In the genomic region with DNA sequence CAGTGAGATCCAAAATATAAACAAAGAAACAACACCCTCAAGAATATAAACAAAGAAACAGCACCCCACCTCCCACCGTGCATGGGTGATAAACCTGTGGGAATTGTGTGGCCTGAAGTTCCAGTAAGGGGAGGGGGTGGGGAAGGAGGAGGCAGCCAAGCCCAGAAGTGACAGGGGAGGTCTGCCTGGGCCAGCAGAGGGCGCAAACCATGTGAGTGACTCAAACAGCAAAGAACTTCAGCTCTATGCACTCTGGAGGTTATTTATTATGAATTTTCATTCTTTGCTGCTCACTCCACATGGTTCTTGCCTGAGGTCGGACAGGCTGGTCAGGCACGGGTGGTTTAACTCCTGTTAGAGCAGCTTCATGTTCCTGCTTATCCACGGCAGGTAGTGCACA, we compare ENCODE assay signal across 9 mouse cellular contexts. TPM values are rescaled to one million over a fixed set of nuclear protein-coding genes. Genes with fewer than 3 reads are reported as not detected.
DNase-seq lines count a peak whose midpoint lies in the region; ATAC-seq and TF ChIP-seq lines count a peak whose summit lies in the region.
"Not testable (repeated sequence)": the region's sequence is repeated elsewhere in the genome, so short reads cannot be mapped to it uniquely, and the experiment has no call there.
"Had no signal": no experiment of that assay in that cellular context is flagged by ENCODE, and none has a peak within 500 bp of the region (broad histone marks: within the 10 kb centered on the region; RNA-seq: fewer than 3 reads in every experiment).

No protein-coding gene starts in this region.

- H3K4me1 ChIP-seq in ES-E14 (ENCODE audit: control insufficient read depth in 2 of 2, insufficient read depth in 2 of 2, low read length in 2 of 2, poor library complexity in 1 of 2); bone marrow, adult 2 months (ENCODE audit: control insufficient read depth, insufficient read depth, low read length); embryonic facial prominence, embryonic 14.5 days (ENCODE audit: control insufficient read depth, insufficient read depth, low read length): not testable (repeated sequence)

- H3K4me3 ChIP-seq in ES-E14 (ENCODE audit: insufficient read depth in 1 of 2, low read depth in 1 of 2, low read length in 2 of 2, poor library complexity in 1 of 2, severe bottlenecking in 1 of 2); bone marrow, adult 2 months (replicated peaks; ENCODE audit: control insufficient read depth, low read depth, low read length); embryonic facial prominence, embryonic 14.5 days (ENCODE audit: low read depth, low read length); layer of hippocampus, adult 2 months: not testable (repeated sequence)

- not testable (repeated sequence) for H3K27me3 ChIP-seq in embryonic facial prominence, embryonic 14.5 days (replicated peaks; ENCODE audit: control insufficient read depth, insufficient read depth, low read length)

- DNase-seq in ES-E14 (ENCODE audit: low read depth, low spot score): peak; percentile 55
- peak; percentile 50 for DNase-seq in embryonic facial prominence, embryonic 14.5 days (ENCODE audit: low spot score)
- DNase-seq in layer of hippocampus, adult 2 months (ENCODE audit: low spot score in 2 of 2): peak in 1 of 2 experiments; percentile 24
- peak; percentile 20 for DNase-seq in lung, postnatal 36 days
- DNase-seq in right cerebral cortex, postnatal 4 days: peak; percentile 30

- not testable (repeated sequence) for ATAC-seq in embryonic facial prominence, embryonic 14.5 days (ENCODE audit: low read depth)
- peak; percentile 58 to 73; a peak in 2 of 4 replicates for ATAC-seq in hematopoietic stem cell, adult 5-6 weeks (replicated peaks in 1 of 2; ENCODE audit: insufficient read depth in 1 of 2, low FRiP score in 2 of 2, low TSS enrichment in 1 of 2, low read depth in 1 of 2, poor library complexity in 2 of 2, severe bottlenecking in 2 of 2)

- H3K4me2 ChIP-seq in embryonic facial prominence, embryonic 14.5 days (ENCODE audit: low read depth, low read length): not testable (repeated sequence)

- not testable (repeated sequence) for H3K27ac ChIP-seq in ES-E14 (ENCODE audit: insufficient read depth, low read depth, low read length, poor library complexity, severe bottlenecking); bone marrow, adult 2 months (ENCODE audit: control insufficient read depth, insufficient read depth, low read depth, low read length, poor library complexity); embryonic facial prominence, embryonic 14.5 days (replicated peaks; ENCODE audit: low read depth, low read length); layer of hippocampus, adult 2 months

- H3K9ac ChIP-seq in ES-E14 (ENCODE audit: insufficient read depth, low read depth, low read length, poor library complexity, severe bottlenecking); embryonic facial prominence, embryonic 14.5 days (ENCODE audit: low read depth, low read length): not testable (repeated sequence)

- in situ Hi-C loops in ES-E14 (cut with MboI; ENCODE audit: low sequenced_read_pairs in 2 of 2, unreplicated experiment in 2 of 2): loop anchor here in 1 of 2 experiments (10.0 kb wide), 1 partner anchor 90 kb away; no protein-coding TSS in a partner anchor

- 31% methylated on average over 5 of the region's 5 CpGs for WGBS in bone marrow, adult 2 months
- WGBS in embryonic facial prominence, embryonic 14.5 days: 35% methylated on average over 5 of the region's 5 CpGs

- H3K36me3 ChIP-seq in ES-E14 (ENCODE audit: control insufficient read depth, insufficient read depth, low read length, poor library complexity, severe bottlenecking); embryonic facial prominence, embryonic 14.5 days (ENCODE audit: control insufficient read depth, insufficient read depth, low read length): not testable (repeated sequence)

- not testable (repeated sequence) for H3K9me3 ChIP-seq in ES-E14 (ENCODE audit: control insufficient read depth, insufficient read depth, low read depth, low read length); embryonic facial prominence, embryonic 14.5 days (ENCODE audit: control insufficient read depth, low read length)

- TF ChIP-seq CTCF in bone marrow, adult 2 months (IDR thresholded peaks at IDR 0.05; ENCODE audit: control insufficient read depth, insufficient read depth, low read length): peak; percentile 45
- peak; percentile 71 for TF ChIP-seq CTCF in layer of hippocampus, adult 2 months (conservative IDR thresholded peaks at IDR 0.05)

- TF ChIP-seq POLR2A in bone marrow, adult 2 months (IDR thresholded peaks at IDR 0.05; ENCODE audit: borderline replicate concordance, control insufficient read depth, low read depth, low read length): not testable (repeated sequence)

RNA-seq across cellular contexts. Expression of gene Gzmf, which starts 6.2 kb away (rescaled TPM):
- total RNA-seq in ES-E14 (2012; rRNA removed): not detected in 2 replicates
- not detected in 2 replicates for polyA plus RNA-seq in bone marrow, adult 2 months (2011; ENCODE audit: insufficient read depth, insufficient read length, low replicate concordance, missing spikeins)
- polyA plus RNA-seq in embryonic facial prominence, embryonic 14.5 days (2014; fragmentation: Nextera tagmentation; extraction: Ambion mirVana): not detected in 2 replicates
- total RNA-seq in hematopoietic stem cell, adult 5-6 weeks (2017): not detected in 2 replicates
- total RNA-seq in layer of hippocampus, adult 2 months (2021): not detected
- total RNA-seq: heart, adult 8-10 months had no signal
- polyA plus RNA-seq: intestine, embryonic 16.5 days had no signal

RNA-seq across cellular contexts. Expression of gene Gzmc, which starts 29.4 kb away (rescaled TPM):
- total RNA-seq in ES-E14 (2012; rRNA removed): not detected in 2 replicates
- polyA plus RNA-seq in bone marrow, adult 2 months (2011; ENCODE audit: insufficient read depth, insufficient read length, low replicate concordance, missing spikeins): not detected in 2 replicates
- 0.46 and 0.55 TPM in 2 replicates for polyA plus RNA-seq in embryonic facial prominence, embryonic 14.5 days (2014; fragmentation: Nextera tagmentation; extraction: Ambion mirVana)
- 0.63 TPM in 1 of 2 replicates, not detected in the other for total RNA-seq in hematopoietic stem cell, adult 5-6 weeks (2017)
- not detected for total RNA-seq in layer of hippocampus, adult 2 months (2021)
- total RNA-seq: heart, adult 8-10 months had no signal
- polyA plus RNA-seq: intestine, embryonic 16.5 days had no signal

RNA-seq across cellular contexts. Expression of gene Gzmn, which starts 30.6 kb away (rescaled TPM):
- total RNA-seq in ES-E14 (2012; rRNA removed): 0.22 TPM in 1 of 2 replicates, not detected in the other
- polyA plus RNA-seq in bone marrow, adult 2 months (2011; ENCODE audit: insufficient read depth, insufficient read length, low replicate concordance, missing spikeins): not detected in 2 replicates
- not detected in 2 replicates for polyA plus RNA-seq in embryonic facial prominence, embryonic 14.5 days (2014; fragmentation: Nextera tagmentation; extraction: Ambion mirVana)
- not detected in 2 replicates for total RNA-seq in hematopoietic stem cell, adult 5-6 weeks (2017)
- not detected for total RNA-seq in layer of hippocampus, adult 2 months (2021)
- total RNA-seq: heart, adult 8-10 months had no signal
- polyA plus RNA-seq: intestine, embryonic 16.5 days had no signal

RNA-seq across cellular contexts. Expression of gene Gzmg, which starts 45.6 kb away (rescaled TPM):
- total RNA-seq in ES-E14 (2012; rRNA removed): not detected in 2 replicates
- not detected in 2 replicates for polyA plus RNA-seq in bone marrow, adult 2 months (2011; ENCODE audit: insufficient read depth, insufficient read length, low replicate concordance, missing spikeins)
- not detected in 2 replicates for polyA plus RNA-seq in embryonic facial prominence, embryonic 14.5 days (2014; fragmentation: Nextera tagmentation; extraction: Ambion mirVana)
- not detected in 2 replicates for total RNA-seq in hematopoietic stem cell, adult 5-6 weeks (2017)
- total RNA-seq in layer of hippocampus, adult 2 months (2021): not detected
- total RNA-seq: heart, adult 8-10 months had no signal
- polyA plus RNA-seq: intestine, embryonic 16.5 days had no signal

RNA-seq across cellular contexts. Expression of gene Gzmb, which starts 57.0 kb away (rescaled TPM):
- not detected in 2 replicates for total RNA-seq in ES-E14 (2012; rRNA removed)
- not detected in 2 replicates for polyA plus RNA-seq in bone marrow, adult 2 months (2011; ENCODE audit: insufficient read depth, insufficient read length, low replicate concordance, missing spikeins)
- 0.39 and 0.47 TPM in 2 replicates for polyA plus RNA-seq in embryonic facial prominence, embryonic 14.5 days (2014; fragmentation: Nextera tagmentation; extraction: Ambion mirVana)
- total RNA-seq in hematopoietic stem cell, adult 5-6 weeks (2017): 0.99 and 1.3 TPM in 2 replicates
- total RNA-seq in layer of hippocampus, adult 2 months (2021): not detected
- total RNA-seq: heart, adult 8-10 months had no signal
